Mouse (Mus musculus) splenic B cell, adult 2 months (primary cell): ENCODE results near the gene Zfc3h1.

Experiments
- DNase-seq: peaks from one replicate; pipeline ENCODE4 v3.0.0-alpha.2; 2011; ENCODE audit warnings: low read depth, low spot score
- H3K27me3 ChIP-seq: 2 replicates; pipeline ENCODE4 v1.6.1; 2012; ENCODE audit warnings: mild to moderate bottlenecking, low read length, moderate library complexity, mixed read lengths; ENCODE audit not compliant: control insufficient read depth, poor library complexity, insufficient read depth, severe bottlenecking
- H3K36me3 ChIP-seq: 2 replicates; pipeline ENCODE4 v1.6.1; 2012; ENCODE audit warnings: mild to moderate bottlenecking, low read length, moderate library complexity, mixed read lengths; ENCODE audit not compliant: control insufficient read depth, poor library complexity, insufficient read depth, severe bottlenecking

Zfc3h1 gene

DNA sequence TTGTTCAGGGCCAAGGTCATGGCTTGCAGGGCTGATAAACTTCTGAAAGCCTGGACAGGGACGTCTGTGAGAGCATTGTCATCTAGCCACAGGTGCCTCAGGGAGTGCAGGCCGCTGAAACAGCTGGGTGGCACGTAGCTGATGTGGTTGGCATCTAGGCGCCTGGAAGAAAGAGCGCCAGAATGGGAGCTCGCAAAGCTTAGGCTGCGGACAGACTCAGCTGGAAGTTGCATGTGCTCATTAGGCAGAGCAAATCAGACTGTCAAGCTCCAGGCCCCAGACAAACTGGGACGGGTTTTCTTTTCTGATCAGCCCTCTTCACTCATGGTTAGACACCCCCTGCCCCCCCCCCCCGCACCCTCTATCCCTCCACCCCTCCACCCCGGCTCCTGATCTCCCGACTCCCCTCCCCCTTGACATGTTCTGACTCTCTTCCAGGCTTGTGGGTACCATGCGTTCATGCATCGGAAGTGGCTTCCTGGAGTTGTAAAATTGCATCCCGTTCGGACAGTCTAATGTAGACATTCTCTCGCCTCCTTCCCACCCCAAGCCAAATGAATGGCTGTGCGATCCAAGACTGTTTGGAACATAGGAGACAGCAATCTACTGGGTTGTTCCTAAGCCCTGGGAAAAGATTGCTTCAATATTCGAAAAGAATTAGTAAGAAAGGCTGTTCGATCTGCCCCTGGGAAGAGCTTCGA is 93.8 kb downstream of the Zfc3h1 start:
- Histone ChIP-seq H3K27me3 (no peaks in the 10 kb centered on the region), H3K36me3 (no peaks in the 10 kb centered on the region)
- peak; percentile 12 for DNase-seq
